Mouse (Mus musculus) lung, adult 2 months (tissue): ENCODE measurements around the gene Dctpp1.

Experiments used
- CTCF ChIP-seq: fragments of 200-500 bp; IDR thresholded peaks from 2 replicates; pipeline ENCODE4 v1.5.1; 2011; ENCODE audit warnings: mild to moderate bottlenecking, low read length, control low read depth; ENCODE audit not compliant: insufficient read depth
- POLR2A ChIP-seq: fragments of 200-500 bp; IDR thresholded peaks from 2 replicates; pipeline ENCODE4 v1.6.1; 2011; ENCODE audit warnings: low read depth, mild to moderate bottlenecking, control low read depth, low read length, borderline replicate concordance; ENCODE audit errors: extremely low read depth

DNA sequence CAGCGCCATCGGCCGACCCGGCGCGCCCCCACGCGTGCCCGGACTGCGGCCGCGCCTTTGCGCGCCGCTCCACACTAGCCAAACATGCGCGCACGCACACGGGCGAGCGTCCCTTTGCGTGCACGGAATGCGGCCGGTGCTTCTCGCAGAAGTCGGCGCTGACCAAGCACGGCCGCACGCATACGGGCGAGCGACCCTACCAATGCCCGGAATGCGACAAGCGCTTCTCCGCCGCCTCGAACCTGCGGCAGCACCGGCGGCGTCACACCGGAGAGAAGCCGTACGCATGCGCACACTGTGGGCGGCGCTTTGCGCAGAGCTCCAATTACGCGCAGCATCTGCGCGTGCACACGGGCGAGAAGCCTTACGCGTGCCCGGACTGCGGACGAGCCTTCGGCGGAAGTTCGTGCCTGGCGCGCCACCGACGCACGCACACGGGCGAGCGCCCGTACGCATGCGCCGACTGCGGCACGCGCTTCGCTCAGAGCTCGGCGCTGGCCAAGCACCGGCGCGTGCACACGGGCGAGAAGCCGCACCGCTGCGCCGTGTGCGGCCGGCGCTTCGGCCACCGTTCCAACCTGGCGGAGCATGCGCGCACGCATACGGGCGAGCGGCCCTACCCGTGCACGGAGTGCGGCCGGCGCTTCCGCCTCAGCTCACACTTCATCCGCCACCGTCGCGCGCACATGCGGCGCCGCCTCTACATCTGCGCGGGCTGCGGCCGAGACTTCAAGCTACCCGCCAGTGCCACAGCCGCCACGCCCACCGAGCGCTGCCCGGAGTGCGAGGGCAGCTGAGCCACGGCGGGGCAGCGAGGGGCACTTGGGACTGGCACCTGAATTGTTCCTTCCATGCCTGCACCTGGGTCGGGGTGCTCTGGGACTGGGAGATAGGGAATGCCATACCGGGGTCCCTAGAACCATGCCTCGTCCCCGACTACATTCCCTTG, 6.4 kb downstream of the Dctpp1 start:
- TF ChIP-seq CTCF (no peak), POLR2A (peak; percentile 70; the same call in 1 of the 2 replicates)
